Mouse (Mus musculus) embryo, embryonic 9.5 days (tissue): Measurements from ENCODE around the gene Ltb4r1.

Experiments
- DNase-seq: peaks from one replicate; pipeline ENCODE4 v3.0.0-alpha.2; 2017; ENCODE audit errors: extremely low spot score

The Ltb4r1 gene

DNA sequence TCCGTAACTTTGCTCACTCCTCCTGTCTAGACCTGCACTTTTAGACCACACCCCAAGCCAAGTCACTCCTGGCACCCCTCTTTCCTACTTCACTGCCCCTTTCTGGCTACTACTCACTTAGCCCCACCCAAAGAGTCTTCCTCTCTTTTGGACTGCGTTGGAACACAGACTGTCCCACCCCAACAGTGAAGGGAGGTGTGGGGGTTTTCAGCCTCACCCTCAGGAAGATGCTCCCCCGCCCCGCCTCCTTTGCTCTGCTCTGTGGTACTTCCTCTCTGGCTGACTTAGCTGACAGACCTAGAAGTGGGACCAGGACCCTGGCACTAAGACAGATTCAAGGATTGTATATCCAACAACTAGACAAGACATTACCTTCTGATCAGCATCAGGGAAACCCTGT lies at the start of gene Ltb4r1:
Gene Ltb4r1 (plus strand): TSS at position 267 of the 400 bp plus-strand sequence.
- DNase-seq: no peak

DNA sequence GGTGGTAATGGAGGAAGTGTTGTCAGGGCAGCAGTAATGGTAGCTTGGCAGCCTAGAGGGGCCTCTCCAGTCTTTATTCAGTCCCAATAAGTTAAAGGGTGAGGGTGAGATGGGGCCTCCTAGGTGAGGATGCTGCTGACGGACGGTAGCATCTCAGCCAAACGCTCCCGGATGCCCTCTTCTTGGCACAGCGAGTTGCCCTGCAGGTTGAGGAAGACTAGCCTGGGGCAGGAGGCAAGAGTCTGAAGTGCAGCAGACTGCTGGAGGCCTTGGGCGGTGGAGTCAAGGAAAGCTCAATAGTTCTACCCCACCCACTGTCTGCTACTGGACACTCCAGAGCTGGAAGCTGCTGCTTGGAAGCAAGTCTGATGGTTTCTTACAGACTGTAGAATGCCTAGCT lies 49.5 kb upstream of the Ltb4r1 start:
- no peak for DNase-seq

DNA sequence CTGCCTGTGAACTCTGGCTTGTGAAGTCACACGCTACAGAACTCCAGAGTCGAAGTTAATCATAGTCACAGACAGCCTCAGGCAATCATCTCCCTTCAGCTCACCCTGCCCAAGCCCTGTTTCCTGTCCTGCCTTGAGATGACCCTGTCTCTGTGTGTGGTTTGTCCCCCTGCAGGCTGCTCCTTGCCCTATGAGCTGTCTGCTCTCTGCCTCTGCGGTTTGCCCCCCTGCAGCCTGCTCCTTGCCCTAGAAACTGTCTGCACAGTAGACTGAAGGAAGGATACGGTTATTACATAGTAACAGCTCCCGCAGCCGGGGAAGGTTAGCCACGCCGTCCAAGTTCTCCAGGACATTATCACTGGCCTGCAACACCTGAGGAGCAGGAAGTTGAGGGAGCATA lies 48.9 kb upstream of the Ltb4r1 start:
- DNase-seq: no peak

DNA sequence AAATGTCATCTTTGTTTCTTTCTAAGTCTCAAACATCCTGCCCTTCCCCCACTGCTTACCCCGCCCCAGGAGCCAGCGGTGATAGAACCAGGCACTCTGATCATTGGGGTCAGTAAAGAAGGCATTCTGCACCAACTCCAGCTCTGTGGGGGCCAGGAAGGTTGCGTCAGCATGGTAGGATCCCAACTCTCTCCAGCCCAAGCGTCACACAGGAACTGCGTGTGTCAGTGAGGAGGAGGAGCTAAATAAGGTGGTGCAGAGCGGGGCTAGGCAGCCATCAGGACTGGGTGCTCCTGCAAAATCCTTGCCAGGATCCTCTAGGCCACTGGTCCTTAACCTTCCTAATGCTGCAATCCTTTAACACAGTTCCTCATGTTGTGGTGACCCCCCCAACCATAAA lies 46.0 kb upstream of the Ltb4r1 start:
- no peak for DNase-seq

DNA sequence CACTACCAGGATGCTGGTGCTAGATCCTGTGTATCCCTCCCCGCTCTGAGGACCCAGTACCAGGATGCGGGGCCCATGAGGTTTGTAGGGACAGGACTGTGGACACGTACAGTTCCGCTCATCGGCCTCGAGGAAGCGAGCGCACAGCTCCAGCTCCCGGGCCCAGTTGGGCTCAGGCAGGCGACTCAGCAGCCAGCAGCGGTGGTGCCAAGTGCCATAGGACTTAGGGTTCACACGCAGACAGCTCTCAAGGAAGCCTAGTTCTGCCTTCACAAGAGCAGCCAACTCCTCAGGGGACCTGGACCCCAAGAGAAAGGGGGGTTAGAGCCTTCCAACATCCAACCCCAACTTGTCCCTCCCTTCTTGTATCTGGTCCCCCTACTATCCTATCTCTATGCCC lies 45.1 kb upstream of the Ltb4r1 start:
- no peak for DNase-seq

DNA sequence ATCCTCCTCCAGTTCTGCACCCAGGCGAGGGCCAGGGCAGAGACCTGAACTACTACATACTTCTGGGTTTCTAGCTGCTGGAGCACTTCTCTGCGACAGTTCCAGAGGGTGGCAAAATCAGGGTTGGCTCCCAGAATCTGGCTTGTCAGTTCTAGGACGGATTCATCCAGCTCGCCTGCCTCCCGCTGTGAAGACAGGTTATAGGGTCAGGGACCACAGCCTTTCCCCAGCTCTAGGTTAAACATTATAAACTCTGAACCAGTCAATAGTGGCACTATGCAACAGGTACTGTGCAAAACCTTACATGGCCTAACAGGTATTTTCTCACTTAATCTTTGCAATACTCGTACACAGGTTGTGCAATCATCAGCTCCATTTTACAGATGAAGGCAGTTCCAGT lies 44.7 kb upstream of the Ltb4r1 start:
- DNase-seq: no peak

DNA sequence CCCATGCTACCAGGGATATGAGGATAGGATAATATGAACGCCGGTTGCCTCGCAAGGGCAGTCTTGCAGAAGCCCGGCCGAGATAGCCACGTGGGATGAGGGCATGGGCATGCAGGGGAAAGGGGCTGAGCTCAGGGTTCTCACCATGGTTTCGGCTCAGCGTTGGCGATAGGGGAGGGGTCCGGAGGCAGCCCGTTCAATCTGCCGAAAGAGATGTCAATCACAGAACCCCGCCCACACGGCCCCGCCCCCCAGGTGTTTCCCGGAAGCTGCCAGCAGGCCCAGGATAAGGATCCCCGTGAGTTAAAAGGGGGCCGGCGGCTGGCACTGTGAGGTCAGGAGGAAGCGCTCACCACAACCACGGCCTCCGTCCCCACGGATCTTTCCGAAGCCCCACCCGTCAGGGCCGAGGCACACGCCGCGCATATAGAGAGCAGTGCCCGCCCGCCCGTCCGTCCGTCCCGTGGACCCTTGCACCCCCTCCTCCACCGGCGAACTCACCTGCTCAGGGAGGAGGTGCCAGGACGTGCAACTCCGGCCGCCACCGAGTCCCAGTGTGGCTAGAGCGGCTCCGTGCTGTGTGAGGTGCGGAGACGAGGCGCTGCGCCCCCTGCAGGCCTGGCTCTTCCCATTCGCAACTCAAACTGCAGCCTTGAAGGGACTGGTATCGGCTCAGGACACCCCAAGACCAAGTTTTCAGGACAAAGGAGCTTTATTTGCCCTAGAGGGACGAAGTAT lies 43.9 kb upstream of the Ltb4r1 start, which contains the start of gene Rabggta:
Gene Rabggta (minus strand): TSS at position 564 of the 738 bp plus-strand sequence.
- peak; percentile 95 for DNase-seq

DNA sequence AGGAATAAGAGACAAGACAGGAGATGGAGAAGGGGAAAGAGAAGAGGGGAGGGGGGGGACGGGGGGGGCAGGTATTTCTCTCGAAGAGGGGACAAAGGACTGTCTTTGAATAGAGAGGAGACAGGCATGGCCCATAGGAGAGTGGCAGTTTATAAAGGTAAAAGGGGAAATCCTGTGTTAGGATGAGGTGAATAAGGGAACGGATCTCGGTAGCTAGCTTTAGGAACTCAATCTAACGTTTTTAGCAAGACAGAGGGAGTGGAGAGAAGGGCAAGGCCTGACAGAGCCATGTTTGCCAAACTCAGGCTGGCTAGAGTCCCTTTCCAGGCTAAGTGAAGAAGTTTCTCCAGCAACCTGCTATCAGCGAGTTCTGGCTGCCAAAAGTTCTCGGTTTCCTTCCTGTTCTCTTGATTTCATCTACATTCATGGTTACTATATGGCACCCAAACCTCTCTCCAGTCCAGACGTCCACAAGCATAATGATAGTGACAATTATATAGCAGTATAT lies 43.3 kb upstream of the Ltb4r1 start:
- no peak for DNase-seq

DNA sequence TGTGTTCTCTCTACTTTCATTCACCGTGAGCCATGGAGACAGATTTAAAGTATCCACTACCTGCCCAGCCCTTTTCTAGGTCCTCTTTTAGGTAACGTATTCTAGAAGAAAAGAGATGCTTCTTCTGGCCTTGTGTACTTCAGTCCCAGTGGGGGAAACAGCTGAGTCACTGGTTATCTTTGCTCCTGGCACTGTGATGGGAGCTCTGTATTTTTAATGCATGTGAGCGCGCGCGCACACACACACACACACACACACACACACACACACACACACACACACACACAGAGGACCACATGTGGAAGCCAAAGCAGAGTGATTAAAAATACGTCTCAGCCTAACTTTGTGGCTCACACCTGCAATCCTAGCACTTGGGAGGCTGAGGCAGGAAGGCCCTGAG lies 42.3 kb upstream of the Ltb4r1 start:
- DNase-seq: no peak

DNA sequence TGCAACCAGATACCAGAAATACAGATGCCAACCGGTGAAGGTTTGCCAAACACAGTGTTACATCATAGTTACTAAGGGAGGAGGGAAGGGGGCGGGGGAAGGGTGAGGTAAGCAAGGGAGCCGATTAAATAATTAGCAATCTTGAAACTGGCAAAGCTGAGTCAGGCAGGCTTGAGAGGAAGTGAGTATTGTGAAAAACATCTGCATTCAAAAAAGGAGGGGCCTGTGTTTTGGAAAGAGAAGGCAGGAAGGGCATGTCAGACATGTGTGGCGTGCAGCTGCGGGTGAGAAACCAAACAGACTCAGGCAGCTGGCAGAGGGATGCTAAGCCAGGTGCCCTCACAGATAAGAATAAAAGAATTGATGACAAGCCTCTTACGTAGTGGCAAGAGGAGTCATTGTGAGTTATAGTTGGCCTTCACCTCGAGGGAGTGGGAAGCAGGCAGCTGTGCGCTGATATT lies 41.3 kb upstream of the Ltb4r1 start:
- no peak for DNase-seq

DNA sequence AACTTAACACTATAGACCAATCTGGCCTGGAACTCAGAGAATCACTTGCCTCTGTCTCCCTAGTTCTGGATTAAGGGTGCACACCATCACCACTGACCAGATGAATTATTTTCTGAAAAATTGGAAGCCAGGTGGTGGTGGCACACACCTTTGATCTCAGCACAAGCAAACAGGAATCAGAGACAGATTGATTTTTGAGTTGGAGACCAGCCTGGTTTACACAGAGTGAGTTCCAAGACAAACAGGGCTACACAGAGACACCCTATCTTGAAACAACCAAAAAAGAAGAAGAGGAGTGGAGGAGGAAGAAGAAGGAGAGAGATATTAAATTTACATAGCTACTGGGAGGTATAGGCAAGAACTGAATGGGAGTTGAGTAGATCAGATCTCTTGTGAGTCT lies 39.5 kb upstream of the Ltb4r1 start:
- no peak for DNase-seq

DNA sequence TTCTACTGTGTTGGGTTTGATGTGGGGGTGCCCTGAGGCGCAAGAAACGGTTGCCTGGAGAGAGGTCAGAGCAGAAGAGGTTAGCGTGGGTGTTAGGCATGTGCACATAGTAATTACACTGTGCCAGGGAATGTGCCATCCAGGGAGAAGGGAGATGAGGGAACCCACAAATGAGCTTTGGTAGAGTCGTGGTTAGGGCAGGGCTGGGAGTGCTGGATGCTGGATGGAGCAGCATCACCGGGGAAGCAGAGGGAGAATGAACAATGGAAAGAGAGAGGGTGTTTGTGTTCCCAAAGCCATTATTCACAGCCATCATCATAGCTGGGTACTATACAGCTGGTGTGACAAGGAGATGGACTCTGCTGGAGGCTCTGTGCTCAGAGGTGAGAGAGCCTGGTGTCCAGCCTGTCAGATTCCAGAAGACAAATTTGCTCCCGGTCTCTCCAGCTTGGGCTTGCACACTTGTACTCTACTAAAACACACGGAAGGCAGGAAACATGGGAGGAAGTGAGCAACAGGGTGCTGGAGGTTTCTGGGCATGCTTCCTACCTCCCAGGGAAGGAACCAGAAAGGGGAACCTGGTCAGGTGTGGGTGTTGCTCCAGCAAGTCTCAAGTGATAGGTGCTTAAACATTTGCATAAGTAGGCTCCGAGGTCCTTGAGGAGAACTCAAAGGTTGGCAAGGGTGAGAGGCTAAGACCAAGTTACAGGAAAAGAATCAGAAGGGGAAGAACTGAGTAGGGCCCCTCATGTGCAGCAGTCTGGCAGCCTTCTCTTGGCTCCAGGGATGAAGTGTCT lies 37.7 kb upstream of the Ltb4r1 start:
- no peak for DNase-seq

DNA sequence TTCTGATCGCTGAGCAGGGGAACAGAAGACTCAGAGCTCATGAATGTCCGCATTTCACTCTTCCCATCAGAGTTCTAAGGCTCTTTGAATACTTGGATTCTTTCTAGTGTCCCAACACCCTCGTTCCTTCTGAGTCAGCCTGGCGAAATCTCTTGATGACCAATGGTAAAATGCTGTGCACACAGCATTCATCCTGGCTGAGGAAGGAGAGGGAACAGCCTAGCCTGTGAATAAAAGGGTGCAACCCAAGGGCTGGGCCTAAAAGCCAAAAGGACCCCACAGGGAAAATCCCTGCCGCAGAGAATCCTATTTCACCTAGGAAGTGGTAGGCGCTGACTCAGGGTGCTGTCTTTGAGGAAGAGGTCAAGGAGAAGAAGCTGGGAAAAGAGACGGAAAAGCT lies 35.6 kb upstream of the Ltb4r1 start:
- no peak for DNase-seq

DNA sequence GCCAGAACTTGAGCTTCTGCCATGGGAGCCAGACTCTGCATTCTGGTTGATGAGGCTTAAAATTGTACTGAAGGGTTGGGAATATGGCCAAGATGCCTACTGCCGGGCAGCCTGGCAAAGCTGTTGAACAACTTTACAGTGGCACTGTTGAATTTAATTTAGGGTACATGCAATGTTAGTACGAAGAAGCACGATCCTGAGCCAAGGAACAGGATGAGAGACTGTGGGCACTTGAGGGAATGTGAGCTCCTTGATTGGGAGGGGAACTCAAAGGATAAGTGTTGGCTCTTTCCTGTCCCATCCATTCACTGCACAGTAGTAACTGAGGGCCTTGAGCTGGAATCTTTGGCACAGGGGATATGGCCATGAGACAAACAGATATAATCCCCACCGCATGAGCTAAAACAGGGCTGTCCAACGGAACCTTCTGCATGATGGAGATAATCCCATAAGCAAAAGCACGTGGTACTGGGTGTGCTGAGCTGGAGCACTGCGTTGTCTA lies 35.2 kb upstream of the Ltb4r1 start:
- no peak for DNase-seq

DNA sequence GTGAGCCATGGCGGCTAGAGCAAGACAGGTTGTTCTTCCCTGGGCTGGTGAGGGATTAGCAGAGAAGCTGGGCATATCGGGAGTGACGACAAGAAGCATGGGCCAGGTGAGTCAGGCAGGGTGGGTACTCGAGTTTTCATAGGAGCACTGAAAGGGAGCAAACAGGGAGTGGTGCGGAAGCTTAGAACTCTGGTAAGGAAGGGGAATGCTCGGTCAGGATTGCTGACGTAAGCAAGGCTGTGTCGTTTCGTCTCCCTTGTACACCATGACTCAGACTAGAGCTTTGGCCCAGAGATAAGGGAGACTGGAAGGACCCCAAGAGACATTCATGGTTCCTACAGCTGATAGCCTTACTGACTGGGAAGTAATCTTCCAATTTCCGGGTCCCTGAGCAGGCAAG lies 31.9 kb upstream of the Ltb4r1 start:
- DNase-seq: no peak

DNA sequence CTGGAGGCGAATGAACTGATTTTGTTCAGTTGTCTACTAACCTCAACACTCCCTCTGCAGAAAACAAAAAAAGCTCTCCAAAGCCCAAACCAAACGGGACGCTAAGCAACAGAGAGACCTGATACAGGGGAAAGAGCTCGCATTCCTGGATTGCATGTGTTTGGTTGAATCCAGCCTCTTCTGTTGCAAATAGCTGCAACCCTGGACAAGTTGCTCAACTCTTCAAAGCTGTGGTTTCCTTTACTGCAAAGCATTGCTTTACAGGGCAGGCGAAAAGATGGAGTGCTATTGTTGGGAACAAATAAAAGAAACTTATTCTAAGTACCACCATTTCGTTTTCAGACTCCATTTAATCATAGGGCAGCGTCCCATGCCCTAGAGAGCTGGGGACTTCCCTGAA lies 30.9 kb upstream of the Ltb4r1 start:
- DNase-seq: no peak

DNA sequence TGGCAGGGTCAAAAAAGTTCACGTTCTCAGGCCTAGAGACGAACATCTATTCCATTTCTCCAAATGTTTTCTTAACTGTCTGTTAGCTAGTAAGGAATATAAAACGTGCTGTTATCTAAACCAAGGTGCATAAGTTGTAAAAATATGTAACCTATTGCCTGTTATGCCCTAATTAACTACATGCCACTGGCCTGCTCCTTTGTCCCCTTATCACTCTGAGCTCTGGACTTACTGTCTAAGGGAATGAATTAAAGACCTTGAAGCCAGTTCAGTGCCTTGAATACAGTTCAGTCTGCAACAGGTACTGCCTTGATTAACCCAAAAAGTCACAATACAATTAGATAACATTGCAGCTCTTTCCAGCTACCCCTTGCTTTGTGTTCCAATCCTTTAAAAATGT lies 30.4 kb upstream of the Ltb4r1 start:
- no peak for DNase-seq

DNA sequence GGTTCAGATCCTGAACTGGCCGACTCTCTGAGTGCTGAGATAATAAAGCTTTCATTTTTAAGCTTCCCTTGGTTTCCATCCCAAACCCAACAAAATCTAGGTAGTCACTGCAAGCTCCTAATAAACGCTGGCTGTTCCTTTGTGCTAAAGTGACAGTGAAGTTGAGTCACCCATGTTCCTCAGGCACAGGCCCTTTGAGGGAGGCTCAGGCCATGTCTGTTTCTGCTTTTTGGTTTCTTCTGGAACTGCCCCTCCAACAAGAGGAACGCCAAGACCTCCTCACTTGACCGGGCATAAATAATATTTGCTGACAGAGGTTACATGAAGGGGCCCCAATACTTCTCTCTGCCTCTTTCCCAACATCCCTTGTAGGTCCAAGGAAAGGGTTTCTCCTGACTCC lies 30.0 kb upstream of the Ltb4r1 start:
- DNase-seq: no peak

DNA sequence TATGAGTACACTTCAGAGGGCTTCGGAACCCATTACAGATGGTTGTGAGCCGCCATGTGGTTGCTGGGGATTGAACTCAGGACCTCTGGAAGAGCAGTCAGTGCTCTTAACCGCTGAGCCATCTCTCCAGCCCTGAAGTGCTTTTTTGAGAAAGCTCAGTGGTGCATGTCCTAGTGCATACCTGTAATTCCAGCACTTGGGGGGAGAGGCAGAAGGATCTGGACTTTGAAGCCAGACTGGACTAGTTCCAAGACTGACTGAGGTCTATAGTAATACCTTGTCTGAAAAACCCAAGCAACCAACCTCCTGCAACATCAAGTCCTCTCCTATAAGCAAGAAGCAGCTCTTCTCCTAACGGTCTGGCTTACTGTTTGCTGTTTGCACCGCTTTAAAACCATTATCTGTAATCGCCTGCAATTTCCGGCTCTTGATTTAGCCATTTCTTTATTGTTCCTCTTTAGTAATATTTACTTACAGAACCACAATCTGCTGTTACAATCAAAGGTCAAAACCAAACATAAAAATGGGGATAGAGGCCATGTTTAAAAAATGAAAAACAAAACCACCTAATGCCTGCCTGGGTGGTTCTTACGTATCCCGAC lies 28.6 kb upstream of the Ltb4r1 start:
- no peak for DNase-seq

DNA sequence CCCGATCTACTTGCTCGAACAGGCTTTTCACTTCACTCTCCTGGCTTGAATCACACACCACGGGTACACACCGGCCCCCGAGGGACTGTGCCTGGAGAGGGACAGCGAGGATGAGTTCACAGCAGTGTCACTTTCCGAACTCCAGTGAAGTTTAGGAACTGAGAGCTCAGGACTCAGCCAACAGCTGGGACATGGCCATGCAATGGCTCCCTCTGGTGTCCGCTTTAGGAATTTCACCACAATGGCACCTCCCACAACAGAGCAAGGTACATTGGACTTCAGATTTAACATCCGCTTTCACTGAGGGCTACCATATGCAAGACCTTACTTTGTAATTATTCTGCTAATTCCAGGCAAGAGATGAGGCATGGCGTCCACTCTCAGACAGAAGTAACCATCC lies 22.1 kb upstream of the Ltb4r1 start:
- peak; percentile 86 for DNase-seq

DNA sequence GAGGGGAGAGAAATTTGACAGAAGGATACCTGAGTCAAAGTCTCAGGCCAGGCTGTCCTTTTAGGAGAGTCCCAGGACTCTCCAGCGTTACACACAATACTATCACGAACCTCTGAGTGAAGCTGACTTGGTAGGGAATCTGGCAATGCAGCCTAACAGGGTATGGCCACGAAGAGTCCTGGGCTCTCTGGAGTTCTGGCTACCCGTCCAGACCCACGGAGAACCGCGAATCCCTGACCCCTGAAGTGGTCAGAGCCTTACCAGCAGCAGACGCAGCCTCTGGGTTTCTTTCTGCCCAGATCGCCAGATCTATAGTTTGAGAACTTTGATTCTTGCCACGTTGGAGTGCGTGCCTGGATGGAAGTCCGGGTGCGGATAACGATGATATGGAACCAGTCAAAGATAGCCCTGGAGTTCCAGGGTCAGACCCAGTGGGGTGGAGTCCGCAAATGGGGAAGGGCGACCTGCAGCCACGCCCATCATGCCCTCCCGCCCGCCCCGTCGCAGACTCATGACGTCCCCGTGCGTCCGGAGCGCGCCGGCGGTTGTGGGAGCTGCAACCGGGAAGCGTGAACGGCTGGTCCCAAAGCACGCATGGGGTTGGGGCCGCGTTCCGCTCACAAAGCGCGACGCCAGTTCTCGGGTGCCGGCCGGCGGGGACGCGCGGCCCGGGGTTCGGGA lies 20.4 kb upstream of the Ltb4r1 start, which contains the start of the genes Dhrs1 and Nop9:
Gene Dhrs1 (minus strand): TSS at position 511 of the 681 bp plus-strand sequence.
Gene Nop9 (plus strand): TSS at position 514 of the 681 bp plus-strand sequence.
- peak; percentile 98 for DNase-seq

DNA sequence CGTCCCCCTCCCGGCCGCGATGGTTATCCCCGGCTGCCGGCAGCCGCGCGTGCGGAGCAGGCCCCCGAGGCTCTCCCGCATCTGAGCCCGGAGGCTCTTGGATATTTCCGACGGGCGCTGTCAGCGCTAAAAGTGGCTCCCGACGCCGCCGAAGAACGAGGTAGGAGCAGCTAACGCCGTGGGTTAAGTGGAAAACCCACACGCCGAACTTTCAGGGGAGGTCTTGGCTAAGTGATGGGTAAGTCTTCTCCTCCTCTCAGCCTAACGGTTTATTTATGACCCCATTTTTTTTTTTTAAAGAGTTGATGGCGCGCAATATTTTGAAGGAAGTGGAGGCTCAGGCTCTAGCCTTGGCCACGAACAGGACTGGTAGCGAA lies 19.9 kb upstream of the Ltb4r1 start:
- no peak for DNase-seq
